Mouse (Mus musculus): ENCODE data around the gene Tmem100.

Tmem100 gene

DNA sequence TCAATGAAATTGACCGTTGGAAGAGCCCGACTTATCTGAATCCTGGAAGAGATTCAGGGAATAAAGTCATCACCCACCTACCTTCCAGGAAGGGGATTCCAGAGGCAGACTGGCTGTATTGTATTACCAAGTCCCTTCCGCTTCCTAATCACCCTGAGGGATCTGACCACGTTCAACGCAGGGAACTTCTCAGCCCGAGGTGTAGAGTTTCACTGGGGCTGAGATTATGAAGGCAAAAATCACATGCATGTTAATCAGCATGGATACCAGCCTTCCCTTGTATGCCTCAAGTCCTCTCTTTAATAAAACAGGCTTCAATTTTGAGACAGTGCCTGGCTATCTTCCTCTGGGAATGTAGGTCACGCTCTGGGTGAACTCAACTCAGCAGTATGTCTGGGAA is 14.9 kb upstream of the Tmem100 start:
- DNase-seq (ENCODE audit: low spot score) = no peak

DNA sequence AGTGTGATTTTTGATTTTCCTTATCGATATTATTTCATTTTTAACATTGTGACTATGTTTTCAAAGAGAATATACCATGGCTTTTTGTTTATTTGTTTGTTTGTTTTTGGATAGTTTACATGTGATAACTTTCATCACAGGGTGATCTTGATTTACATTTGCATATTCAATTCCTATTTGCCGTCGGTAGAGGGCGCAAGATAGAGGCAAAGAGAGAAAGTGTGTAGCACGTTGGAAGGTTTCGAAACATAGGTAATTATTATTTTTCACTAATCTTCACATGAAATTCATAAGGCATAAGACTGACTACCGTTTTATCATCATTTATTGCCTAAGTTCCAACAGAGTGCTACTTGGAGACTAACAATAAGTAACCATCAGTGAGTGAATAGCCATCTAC is 11.0 kb upstream of the Tmem100 start:
- DNase-seq (ENCODE audit: low spot score) = peak; percentile 62

DNA sequence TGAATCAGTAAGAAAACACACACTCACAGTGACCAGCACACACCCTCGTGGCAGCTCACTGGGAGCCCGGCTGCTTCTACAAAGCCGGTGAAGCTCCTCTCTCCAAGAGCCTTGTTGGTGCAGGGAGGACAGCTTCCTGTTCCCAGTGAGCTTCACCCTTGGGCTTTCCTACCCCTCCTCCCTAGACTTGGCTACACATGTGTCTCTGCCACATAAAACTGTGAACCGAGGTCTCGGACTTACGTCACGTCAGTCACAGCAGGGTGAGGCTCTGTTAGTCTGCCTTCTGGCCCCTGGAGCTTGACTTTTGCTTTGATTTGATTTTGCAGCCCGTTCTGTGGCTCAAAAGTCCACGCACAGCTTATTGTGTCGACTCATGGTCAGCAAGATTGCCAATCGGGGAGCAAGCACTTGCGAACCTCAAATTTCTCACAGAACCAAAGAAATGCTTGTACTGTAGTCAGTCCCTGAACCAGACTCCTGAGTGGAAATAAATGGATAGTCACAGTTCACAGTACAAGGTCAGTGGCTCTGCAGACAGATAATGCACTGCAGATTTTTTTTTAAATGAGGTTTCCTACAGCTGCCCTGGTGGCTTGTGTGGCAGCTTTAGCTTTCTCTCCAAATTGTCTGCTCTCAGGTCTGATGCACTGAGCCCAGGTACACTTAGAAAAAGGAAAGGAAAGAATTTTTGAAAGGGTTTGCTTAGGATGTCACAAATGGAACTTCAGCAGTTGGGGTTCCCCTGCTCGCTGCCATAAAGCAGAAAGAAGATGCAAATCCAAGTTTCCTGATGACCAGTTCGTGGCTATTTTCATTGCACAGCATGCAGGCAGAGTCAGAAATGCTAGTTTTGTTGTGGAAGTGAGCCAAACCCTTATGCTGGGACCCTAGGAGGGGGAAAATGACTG is 4.0 kb upstream of the Tmem100 start:
- DNase-seq (ENCODE audit: low spot score) = no peak

DNA sequence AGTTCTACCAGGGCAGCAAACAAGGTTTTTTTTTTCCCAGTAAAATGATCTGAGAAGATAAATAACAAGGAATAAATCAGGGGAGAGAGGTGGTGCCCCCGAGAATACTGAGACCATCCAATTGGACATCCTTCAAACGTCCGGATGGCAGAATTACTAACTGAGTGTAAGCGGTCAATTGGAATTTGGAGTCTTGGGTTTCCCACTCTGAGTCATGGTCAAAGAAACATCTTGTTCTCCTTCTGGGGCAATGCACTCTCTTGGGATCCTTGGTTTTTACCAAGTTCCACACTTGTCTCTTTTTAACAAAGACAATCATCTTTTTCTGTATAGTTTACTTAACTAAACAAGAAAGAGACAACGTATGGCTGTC is 3.4 kb upstream of the Tmem100 start:
- no peak for DNase-seq (ENCODE audit: low spot score)

DNA sequence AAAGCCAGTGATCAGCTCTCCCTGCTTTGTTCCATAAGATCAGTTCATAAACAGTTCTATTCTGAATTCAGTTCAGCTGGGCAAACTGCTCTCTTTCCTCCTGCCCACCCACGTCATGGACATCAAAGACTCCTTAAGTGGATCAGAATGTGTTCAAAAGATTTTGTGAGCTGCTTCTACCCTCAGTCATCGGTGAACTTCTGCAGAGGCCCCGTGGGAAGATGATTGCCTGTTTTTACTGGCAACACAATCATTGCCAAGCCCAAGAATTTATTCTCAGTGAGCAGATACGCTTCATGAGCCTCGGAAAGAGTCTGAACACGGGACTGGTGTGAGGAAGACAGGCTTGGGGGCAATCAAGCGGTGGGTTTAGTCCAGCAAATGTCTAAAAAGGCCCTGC is 2.9 kb upstream of the Tmem100 start:
- no peak for DNase-seq (ENCODE audit: low spot score)

DNA sequence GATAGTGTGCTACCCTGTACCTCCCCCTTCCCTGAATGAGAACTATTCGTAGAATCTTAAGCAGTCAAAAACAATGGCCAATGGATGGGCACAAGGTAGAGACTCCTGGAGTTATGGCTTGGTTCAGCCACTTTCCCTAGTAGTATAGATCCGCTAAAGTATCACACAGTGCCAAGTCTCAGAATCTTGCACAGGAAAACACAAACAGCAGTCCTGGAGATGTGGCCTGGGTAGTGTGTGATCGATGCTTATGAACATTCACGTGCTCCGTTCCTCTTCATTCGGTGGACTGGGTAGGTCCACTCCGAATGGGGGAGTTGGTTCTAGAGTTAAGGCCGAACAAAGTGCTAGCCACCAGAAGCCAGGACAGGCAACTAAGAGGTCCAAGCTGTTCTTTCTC is 1.4 kb upstream of the Tmem100 start:
- DNase-seq (ENCODE audit: low spot score) = no peak

DNA sequence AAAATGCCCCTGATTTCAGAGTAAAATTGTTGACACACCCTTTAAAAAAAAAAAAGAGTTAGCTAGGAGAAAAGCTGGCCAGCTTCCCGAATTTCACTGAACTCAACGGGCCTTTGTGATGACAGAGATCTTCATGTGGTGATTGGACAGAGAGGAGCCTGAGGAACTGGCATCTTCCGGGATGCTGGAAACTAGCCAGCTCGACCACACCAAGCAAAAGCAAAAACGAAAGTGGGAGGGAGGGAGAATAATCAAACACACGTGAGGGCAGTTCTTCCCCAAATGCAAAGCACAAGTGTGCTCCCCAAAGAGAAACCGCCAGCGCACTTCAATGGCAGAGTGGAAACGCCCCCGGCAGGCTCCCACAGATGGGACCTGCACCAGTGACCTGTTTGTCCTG is 794 bp upstream of the Tmem100 start:
- DNase-seq (ENCODE audit: low spot score) = no peak

DNA sequence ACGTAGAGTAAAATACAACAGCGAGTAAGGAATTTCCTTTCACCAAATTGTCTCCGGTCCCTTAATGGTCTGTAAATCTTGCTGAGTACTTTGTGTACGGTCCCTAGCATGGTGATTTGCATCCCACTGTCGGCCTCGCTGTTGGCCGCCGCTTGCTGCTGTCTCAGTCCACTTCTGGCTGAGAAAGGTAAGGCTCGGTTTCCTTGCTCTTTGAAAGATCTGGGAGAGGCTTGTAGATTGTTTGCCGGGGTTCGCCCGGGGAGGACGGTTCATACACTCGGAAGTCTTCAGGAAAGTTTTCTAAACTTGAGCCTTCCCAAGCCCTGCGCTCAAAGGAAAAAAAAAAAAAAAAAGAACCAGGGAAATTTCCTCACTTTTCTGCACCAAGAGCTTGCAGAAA is 409 bp downstream of the Tmem100 start:
- DNase-seq (ENCODE audit: low spot score) = peak; percentile 91

DNA sequence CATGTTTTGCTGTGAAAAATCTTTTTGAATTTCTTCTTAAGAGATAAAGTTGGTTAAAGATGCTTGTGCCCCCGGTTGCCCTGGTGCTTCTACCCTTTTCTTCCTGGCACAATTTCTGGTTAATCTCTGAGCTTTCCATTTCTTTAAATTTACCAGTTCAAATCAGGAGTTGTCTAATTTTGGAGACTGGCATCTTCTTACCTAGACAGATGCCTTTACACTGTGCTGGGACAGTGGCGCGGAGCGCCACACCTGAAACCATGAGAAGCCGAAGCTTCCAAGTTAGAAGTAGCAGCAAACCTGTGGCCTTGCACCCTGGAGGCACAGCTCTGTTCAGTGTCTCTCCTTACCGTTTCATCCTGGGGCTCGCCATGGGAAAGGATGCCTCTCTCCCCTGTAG is 928 bp downstream of the Tmem100 start:
- no peak for DNase-seq (ENCODE audit: low spot score)

DNA sequence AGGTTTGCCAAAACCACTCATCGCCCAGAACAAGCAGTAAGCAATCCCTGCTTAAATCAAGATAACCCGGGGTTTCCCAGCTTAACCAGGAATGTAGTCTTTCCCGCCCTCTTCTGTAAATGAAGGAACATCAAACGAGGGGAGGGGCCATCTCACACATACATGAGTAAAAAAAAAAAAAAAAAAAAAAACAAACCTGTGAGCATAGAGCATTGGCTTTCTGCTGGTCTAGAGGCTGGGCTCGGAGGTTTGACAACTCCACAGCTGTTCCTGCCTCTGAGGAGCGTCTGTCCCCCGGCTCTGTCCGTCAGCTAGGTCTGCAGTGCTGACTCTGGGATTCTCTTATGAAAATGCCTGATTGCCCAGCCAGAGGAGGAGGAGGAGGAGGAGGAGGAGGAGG is 2.7 kb downstream of the Tmem100 start:
- DNase-seq (ENCODE audit: low spot score) = peak; percentile 20

DNA sequence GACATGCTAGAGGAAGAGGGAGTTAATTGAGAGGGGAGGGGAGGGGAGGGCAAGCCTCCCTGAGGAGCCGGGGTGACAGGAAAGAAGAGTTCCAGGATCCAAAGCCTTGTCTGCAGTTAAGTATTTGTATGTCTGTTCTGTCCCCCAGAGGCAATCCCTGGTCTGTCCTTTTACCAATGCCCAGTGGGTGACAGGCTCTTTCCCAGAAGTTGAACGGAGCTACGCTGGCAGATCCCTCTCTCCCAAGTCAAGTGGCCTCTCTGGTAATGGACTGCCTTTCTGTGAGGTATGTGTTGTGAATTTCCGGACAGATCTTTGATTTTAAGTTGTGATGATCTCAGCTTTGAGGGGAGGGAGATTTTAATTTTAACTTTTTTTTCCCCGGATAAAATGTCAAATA is 3.3 kb downstream of the Tmem100 start:
- DNase-seq (ENCODE audit: low spot score) = no peak

DNA sequence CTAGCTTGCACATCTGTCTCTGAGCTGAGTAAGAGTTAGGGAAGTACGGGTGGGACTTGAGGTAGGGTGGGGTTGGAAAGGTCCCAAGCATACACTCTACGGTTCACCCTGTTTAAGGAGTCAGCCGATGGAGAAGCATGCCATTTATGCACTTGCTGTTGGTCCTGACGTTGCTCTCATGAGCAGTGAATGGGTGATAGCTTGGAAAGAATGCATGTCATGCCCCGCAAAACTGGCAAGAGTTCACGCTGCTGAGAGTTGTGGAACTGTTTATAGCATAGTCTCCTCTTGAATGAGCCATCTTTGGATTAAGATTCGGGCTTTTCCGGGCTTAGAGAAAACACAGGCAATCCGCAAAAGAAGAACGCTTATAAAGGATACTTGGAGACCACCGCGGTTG is 4.5 kb downstream of the Tmem100 start:
- DNase-seq (ENCODE audit: low spot score) = no peak

DNA sequence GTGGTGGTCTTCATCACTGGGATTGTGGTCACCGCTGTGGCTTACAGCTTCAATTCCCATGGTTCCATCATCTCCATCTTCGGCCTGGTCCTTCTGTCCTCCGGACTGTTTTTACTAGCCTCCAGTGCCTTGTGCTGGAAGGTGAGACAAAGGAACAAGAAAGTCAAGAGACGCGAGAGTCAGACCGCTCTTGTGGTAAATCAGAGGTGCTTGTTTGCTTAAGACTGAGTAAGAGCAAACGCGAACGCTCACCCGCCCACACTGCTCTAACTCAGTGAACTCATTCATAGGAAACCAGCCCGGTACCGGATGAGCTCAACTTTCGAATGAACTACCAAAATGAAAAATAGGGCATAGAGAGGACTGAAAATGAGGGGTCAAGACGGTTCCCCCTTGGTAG is 5.4 kb downstream of the Tmem100 start:
- no peak for DNase-seq (ENCODE audit: low spot score)

DNA sequence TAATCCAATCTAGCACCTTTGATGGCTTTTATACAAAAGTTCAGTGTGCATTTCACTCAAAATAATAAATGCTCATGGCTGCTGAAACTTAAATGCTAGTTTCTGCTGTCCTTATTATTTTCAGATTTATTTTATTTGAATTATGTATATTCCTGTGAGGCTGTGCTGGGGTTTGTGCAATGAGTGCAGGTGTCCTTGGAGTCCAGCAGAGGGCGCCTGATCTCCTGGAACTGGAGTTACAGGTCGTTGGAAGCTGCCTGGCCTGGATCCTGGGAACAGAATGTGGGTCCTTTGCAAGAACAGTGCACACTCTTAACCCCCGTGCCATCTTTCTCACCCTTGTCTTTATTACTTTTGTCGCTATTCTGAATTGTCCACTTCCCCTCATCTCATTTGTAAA is 6.3 kb downstream of the Tmem100 start:
- no peak for DNase-seq (ENCODE audit: low spot score)

DNA sequence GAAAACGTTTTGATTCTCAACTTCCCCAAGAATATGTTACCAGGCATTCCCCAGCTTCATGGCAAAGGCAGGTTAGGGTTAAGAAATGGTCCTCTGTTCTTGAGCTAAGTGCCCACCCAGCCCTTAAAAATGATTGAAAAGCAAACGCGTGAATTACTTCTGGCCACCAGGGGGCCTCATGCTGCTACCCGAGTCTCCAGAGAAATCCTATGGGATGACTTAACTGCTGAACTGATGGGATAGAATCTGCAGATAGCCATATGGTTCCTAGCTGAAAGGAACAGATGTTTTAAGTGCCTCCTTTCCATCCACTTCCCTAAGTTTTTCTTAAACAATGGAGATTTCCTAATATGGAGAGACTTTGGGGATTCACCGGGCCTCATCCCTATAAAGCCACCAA is 7.9 kb downstream of the Tmem100 start:
- peak; percentile 65 for DNase-seq (ENCODE audit: low spot score)

DNA sequence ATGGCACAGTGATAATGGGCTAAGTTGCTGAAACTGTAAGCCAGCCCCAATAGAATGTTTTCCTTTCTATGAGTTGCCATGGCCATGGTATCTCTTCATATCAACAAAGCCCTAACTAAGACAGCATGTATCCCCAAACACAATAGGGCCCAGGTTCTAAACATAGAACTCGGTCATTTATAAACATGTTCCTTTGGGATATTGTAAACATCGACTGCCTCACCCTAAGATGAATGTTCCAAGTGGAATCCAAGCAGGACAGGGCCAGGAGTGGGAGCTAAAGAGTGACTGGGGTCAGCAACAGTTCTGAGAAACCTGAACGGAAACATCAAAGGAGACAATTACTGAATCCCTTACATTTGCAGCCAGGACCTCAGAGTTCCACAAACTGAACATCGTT is 14.3 kb downstream of the Tmem100 start:
- DNase-seq (ENCODE audit: low spot score) = no peak

DNA sequence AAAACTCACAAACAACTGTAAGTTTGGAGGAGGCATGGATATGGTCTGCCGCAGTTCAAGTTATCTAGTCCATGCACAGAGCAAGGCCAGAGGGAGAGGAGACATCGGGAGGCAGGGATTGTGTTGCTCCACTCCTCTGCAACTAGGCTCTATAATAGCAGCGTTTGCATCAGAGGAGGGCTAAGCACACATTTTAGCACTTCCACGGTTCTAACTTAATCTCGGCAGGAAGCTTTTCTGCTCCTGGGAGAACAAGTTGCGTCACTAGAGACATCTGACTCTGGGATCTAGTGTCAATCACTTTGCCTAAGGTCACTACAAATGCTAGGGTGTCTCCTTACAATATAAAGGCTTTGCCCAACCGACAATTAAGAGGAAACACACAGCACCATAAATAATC is 16.1 kb downstream of the Tmem100 start:
- DNase-seq (ENCODE audit: low spot score) = no peak

DNA sequence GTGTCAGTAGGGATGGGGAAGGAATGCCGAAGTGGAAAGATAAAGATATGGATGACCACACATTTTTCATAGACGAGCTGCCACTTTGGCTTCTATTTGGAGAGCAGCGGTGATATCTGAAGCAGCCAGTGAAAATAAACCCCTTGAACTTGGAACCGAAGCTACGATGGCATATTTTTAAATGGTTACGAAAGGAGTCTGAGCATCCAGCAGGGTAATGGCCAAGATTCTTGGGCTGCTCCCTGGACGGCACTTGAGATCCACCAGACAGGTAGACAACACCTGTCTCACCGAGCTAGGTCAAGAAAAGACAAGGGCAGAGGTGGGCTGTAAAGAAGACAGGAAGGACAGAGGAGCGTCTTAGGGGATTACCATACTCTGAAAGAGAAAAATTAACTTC is 17.1 kb downstream of the Tmem100 start:
- no peak for DNase-seq (ENCODE audit: low spot score)

DNA sequence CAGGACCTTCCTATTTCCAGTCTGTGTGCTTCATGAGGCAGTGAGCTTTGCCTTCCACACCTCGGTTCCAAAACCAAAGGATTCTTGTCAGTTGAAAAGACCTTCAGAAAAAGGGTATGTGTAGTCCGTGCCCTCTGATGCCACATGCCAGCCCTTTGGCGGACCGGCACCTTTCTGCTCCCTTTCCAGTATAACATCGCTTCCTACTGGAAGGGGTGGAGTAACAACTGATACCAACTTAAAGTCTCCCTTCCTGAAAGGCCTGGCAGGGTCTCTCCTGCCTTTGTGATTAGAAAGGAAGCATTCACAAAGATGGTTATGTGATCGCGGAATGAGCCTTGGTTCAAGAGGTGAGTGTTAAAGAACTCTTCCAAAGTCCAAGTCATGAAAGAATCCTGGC is 19.9 kb downstream of the Tmem100 start:
- no peak for DNase-seq (ENCODE audit: low spot score)

DNA sequence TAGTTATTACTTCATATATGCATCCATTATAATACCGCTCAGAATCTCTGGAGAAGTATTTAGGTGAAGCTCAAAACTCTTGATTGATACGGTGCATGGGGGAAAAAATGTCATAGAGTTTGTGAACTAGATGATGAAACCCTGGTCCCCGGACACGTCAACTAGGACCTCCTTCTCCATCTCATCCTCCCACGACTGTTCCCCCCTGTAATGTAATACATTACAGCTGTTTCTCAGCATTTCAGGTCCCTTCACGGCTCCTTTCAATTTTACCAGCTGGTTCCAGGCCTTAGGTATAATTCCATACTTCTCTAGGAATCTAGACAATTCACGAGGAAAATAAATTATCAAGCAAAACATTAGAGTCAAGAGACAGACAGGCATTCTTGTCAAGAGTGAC is 22.6 kb downstream of the Tmem100 start:
- no peak for DNase-seq (ENCODE audit: low spot score)

DNA sequence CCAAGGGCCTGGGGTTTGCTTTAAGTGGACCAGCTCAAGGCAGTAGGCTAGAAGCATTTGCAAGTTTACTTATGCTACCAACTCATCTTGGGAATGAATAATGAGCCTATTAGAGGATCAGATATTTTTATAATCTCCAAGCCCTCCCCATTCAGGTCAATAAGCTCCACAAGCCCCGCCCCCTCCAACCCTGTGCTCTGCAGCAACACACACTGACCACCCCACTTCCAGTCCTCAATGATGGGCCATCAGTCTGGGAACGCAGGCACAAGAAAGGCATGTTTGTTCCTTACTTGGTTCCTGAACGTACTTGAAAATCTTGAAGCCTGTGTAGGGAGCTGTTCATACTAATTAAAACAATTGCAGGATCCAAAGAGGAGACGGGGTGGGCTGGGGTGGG is 23.7 kb downstream of the Tmem100 start:
- DNase-seq (ENCODE audit: low spot score) = no peak

DNA sequence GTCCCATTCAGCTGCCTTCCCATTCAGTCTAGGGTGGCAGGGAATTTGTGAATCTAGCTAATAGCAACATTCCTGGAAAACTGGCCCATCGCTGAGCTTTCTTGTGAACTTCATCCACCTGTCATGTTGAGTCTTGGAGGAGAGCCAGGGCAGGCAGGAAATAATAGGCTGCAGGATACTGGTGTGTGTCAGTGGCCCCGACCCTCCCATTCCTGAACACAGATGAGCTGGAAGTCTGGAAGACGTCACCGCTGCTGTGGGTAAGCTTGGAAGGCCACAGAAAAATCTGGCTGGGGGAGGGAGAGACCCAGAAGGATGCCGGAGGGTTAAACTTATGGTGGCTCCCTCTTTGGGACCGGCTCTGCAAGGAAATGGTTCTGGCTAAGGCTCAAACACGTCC is 24.3 kb downstream of the Tmem100 start:
- DNase-seq (ENCODE audit: low spot score) = no peak

DNA sequence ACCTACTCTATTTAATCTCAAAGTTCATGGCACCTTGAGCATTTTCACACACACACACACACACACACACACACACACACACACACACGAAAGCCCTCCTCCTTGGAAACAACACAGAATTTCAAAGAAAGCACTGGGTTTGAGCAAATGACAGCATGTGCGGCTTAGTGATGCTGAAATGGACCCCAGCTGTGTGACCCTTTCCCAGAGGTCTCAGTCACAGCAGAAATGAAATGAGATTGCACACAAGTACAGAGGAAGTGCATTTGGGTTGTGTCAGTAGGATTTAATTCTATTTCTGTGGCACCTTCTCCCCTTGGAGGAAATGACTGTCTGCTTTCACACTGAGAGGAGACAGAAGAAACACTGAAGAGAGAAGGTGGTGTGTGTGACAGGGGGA is 26.9 kb downstream of the Tmem100 start:
- DNase-seq (ENCODE audit: low spot score) = no peak

DNA sequence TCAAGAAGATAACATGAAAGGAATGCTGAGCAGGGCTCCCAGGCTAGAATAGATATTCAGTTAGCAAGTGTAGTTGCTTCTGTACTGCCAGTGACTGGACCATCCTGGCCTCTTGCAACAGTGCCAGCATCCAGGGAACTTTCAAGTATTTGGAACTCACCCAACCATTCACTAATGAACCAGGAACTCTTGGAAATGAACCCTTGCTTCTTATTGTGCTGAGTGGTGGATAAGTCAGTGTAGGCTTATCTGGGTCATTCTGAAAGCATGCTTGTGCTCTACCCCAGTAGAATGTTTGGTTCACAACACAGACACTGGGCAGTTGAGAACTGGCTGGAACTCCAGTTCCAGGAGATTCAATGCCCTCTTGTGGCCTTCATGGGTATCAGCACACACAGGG is 29.1 kb downstream of the Tmem100 start:
- DNase-seq (ENCODE audit: low spot score) = no peak
